Comparison of ENCODE assay signal across 8 mouse cellular contexts in genomic region chr5:89839627-89840026, GRCm38 (mm10). TPM values are rescaled to one million over a fixed set of nuclear protein-coding genes. Genes with fewer than 3 reads are reported as not detected.
DNase-seq lines count a peak whose midpoint lies in the region; ATAC-seq lines count a peak whose summit lies in the region.

No protein-coding gene starts in this region.

- no peak overlapping the region for H3K4me3 ChIP-seq in midbrain, embryonic 14.5 days (replicated peaks; ENCODE audit: low read depth, low read length)
- no peak overlapping the region for H3K4me3 ChIP-seq in hindbrain, embryonic 14.5 days (replicated peaks; ENCODE audit: low read length)

- no peak overlapping the region for H3K4me2 ChIP-seq in midbrain, embryonic 14.5 days (ENCODE audit: low read length)
- H3K4me2 ChIP-seq in hindbrain, embryonic 14.5 days (replicated peaks) = no peak overlapping the region

- DNase-seq in gastrocnemius, adult 18-20 months (ENCODE audit: low spot score) = peak; percentile 52
- no peak for DNase-seq in gastrocnemius, postnatal 4 days (ENCODE audit: low spot score in 2 of 2)
- DNase-seq in thymus, postnatal 25 days = peak; percentile 5
- no peak for DNase-seq in thymus, postnatal 36 days
- DNase-seq in heart, postnatal 4 days = peak; percentile 71
- no peak for DNase-seq in midbrain, embryonic 14.5 days
- DNase-seq in hindbrain, embryonic 14.5 days (ENCODE audit: low spot score) = no peak

- no peak overlapping the region for H3K27ac ChIP-seq in midbrain, embryonic 14.5 days (replicated peaks; ENCODE audit: low read depth, low read length)
- no peak overlapping the region for H3K27ac ChIP-seq in hindbrain, embryonic 14.5 days

- WGBS in midbrain, embryonic 14.5 days = 86% methylated on average over 4 of the region's 4 CpGs
- WGBS in hindbrain, embryonic 14.5 days = 83% methylated on average over 4 of the region's 4 CpGs

- H3K27me3 ChIP-seq in midbrain, embryonic 14.5 days (ENCODE audit: control insufficient read depth, insufficient read depth, low read length) = no peaks in the 10 kb centered on the region
- H3K27me3 ChIP-seq in hindbrain, embryonic 14.5 days (ENCODE audit: control insufficient read depth, insufficient read depth, low read length) = no peaks in the 10 kb centered on the region

- no peak overlapping the region for H3K9ac ChIP-seq in midbrain, embryonic 14.5 days (replicated peaks; ENCODE audit: low read length)
- no peak overlapping the region for H3K9ac ChIP-seq in hindbrain, embryonic 14.5 days

- H3K4me1 ChIP-seq in midbrain, embryonic 14.5 days (ENCODE audit: control insufficient read depth, insufficient read depth, low read length) = no peaks in the 10 kb centered on the region
- no peaks in the 10 kb centered on the region; the same call in 1 of the 2 replicates for H3K4me1 ChIP-seq in hindbrain, embryonic 14.5 days (replicated peaks; ENCODE audit: control insufficient read depth, insufficient read depth, low read length)

- no peaks in the 10 kb centered on the region for H3K36me3 ChIP-seq in midbrain, embryonic 14.5 days (ENCODE audit: control insufficient read depth, insufficient read depth, low read length)
- no peaks in the 10 kb centered on the region for H3K36me3 ChIP-seq in hindbrain, embryonic 14.5 days (replicated peaks; ENCODE audit: control insufficient read depth, insufficient read depth)

- ATAC-seq in megakaryocyte progenitor cell, adult 5-6 weeks (replicated peaks; ENCODE audit: poor library complexity) = peak; percentile 54
- no peak for ATAC-seq in midbrain, embryonic 14.5 days (ENCODE audit: low FRiP score, low TSS enrichment)
- no peak for ATAC-seq in hindbrain, embryonic 14.5 days (ENCODE audit: low FRiP score)

- H3K9me3 ChIP-seq in midbrain, embryonic 14.5 days (ENCODE audit: control insufficient read depth, low read length) = no peaks in the 10 kb centered on the region
- no peaks in the 10 kb centered on the region for H3K9me3 ChIP-seq in hindbrain, embryonic 14.5 days (ENCODE audit: control insufficient read depth, low read length)

RNA-seq across cellular contexts. Expression of gene Adamts3, which starts 43.5 kb away (rescaled TPM):
- 1 to 10 TPM; 1.5 to 1.6 TPM for total RNA-seq in gastrocnemius, adult 18-20 months (2021)
- 1 to 10 TPM; 3.2 to 6.0 TPM for total RNA-seq in gastrocnemius, postnatal 4 days (2021)
- total RNA-seq in heart, postnatal 4 days (2021) = 10 to 100 TPM; 10.4 to 12.7 TPM
- 5.8 and 10.3 TPM in 2 replicates for total RNA-seq in megakaryocyte progenitor cell, adult 5-6 weeks (2015)
- total RNA-seq in megakaryocyte progenitor cell, adult 5-6 weeks (2017) = 3.9 and 6.9 TPM in 2 replicates
- polyA plus RNA-seq in midbrain, embryonic 14.5 days (2014; fragmentation: Nextera tagmentation; extraction: Ambion mirVana) = 3.4 and 3.9 TPM in 2 replicates
- polyA plus RNA-seq in hindbrain, embryonic 14.5 days (2014; fragmentation: Nextera tagmentation; extraction: Ambion mirVana) = 7.6 and 7.7 TPM in 2 replicates

Comparison
In these comparisons a context has a peak if more than half of its experiments do, and no peak if none do; other contexts are left out.
1. DNase-seq: peak in gastrocnemius, adult 18-20 months (single experiment), thymus, postnatal 25 days (single experiment) and heart, postnatal 4 days (single experiment); none in gastrocnemius, postnatal 4 days (0 of 2), thymus, postnatal 36 days (0 of 2), midbrain, embryonic 14.5 days (single experiment) and hindbrain, embryonic 14.5 days (single experiment).